Mouse (Mus musculus) stomach, postnatal 0 days (tissue): ENCODE results near the gene Fam193b. TPM values are rescaled to one million over a fixed set of nuclear protein-coding genes. Genes with fewer than 3 reads are reported as not detected.

Experiments used
- ATAC-seq: fragments of 200-750 bp; cut with Nextera tagmentation; 2 replicates; pipeline ENCODE4 v1.8.0; 2017; ENCODE audit not compliant: low FRiP score, low TSS enrichment
- DNase-seq: peaks from one replicate; pipeline ENCODE4 v3.0.0-alpha.2; 2016; ENCODE audit warnings: low spot score
- H3K27ac ChIP-seq: fragments of 300-500 bp; sonication (generic); replicated peaks from 2 replicates; pipeline ENCODE4 v1.5.1; 2014; ENCODE audit warnings: mild to moderate bottlenecking, control low read depth
- H3K27me3 ChIP-seq: fragments of 300-500 bp; sonication (generic); 2 replicates; pipeline ENCODE4 v1.6.1; 2014; ENCODE audit warnings: low read length; ENCODE audit not compliant: control insufficient read depth, insufficient read depth
- H3K36me3 ChIP-seq: fragments of 300-500 bp; sonication (generic); 2 replicates; pipeline ENCODE4 v1.6.1; 2014; ENCODE audit warnings: low read length, mixed read lengths; ENCODE audit not compliant: control insufficient read depth, insufficient read depth
- H3K4me1 ChIP-seq: fragments of 300-500 bp; sonication (generic); replicated peaks from 2 replicates; pipeline ENCODE4 v1.6.1; 2014; ENCODE audit warnings: antibody characterized with exemption; ENCODE audit not compliant: control insufficient read depth, insufficient read depth
- H3K4me2 ChIP-seq: fragments of 300-500 bp; sonication (generic); replicated peaks from 2 replicates; pipeline ENCODE4 v1.6.1; 2014; ENCODE audit warnings: low read depth, mild to moderate bottlenecking, control low read depth, moderate library complexity
- H3K4me3 ChIP-seq: fragments of 300-500 bp; sonication (generic); 2 replicates; pipeline ENCODE4 v1.5.1; 2014; ENCODE audit warnings: low read depth, low read length, control low read depth
- H3K9ac ChIP-seq: fragments of 300-500 bp; sonication (generic); 2 replicates; pipeline ENCODE4 v1.6.1; 2014; ENCODE audit warnings: mild to moderate bottlenecking, low read length, control low read depth, mixed read lengths
- H3K9me3 ChIP-seq: fragments of 300-500 bp; sonication (generic); 2 replicates; pipeline ENCODE4 v1.6.1; 2016; ENCODE audit warnings: low read length; ENCODE audit not compliant: control insufficient read depth
- CTCF ChIP-seq: IDR thresholded peaks from 2 replicates; pipeline ENCODE4 v1.5.1; 2016; ENCODE audit warnings: antibody characterized with exemption, low read depth, mild to moderate bottlenecking, moderate library complexity
- EP300 ChIP-seq: optimal IDR thresholded peaks from 2 replicates; pipeline ENCODE3; 2016; ENCODE audit warnings: antibody characterized with exemption
- WGBS: fragments of 180-500 bp; shearing (Covaris S2); extraction: QIAGEN DNeasy Blood & Tissue Kit; methylation state at CpG from one replicate; pipeline ENCODE4 v1.1.7; 2014; 5-methylcytosine and 5-hydroxymethylcytosine counted together
- polyA plus RNA-seq: library from polyadenylated mRNA; unstranded; fragments of >200 nt; fragmentation: Nextera tagmentation; extraction: Ambion mirVana; gene quantifications from 2 replicates; pipeline ENCODE4 v1.2.1, GENCODE M21; 2015

The Fam193b gene
- polyA plus RNA-seq, 1 experiment from 2014 or later: 10.2 TPM

DNA sequence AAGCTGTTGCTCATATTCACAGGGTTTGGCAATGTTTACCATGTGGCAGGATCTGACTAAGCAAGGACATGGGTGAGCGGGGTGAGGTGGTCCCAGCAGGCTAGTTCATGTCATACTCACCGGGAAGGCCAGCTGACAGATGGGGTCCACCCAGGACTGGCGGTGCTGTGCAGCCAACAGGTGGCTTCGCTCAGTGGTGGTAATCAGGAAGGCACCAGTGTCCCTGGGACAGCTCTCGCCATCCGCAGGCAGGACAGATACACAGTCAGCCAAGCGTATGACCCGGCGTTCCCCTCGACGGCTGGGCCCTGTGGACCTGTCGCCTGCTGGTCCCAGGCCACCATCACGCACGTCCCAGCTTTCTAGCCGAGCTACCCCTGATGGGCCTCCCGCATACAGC is 43.7 kb downstream of the Fam193b start:
- no peaks in the 10 kb centered on the region for H3K27me3 ChIP-seq
- DNase-seq: no peak
- no peak for ATAC-seq

DNA sequence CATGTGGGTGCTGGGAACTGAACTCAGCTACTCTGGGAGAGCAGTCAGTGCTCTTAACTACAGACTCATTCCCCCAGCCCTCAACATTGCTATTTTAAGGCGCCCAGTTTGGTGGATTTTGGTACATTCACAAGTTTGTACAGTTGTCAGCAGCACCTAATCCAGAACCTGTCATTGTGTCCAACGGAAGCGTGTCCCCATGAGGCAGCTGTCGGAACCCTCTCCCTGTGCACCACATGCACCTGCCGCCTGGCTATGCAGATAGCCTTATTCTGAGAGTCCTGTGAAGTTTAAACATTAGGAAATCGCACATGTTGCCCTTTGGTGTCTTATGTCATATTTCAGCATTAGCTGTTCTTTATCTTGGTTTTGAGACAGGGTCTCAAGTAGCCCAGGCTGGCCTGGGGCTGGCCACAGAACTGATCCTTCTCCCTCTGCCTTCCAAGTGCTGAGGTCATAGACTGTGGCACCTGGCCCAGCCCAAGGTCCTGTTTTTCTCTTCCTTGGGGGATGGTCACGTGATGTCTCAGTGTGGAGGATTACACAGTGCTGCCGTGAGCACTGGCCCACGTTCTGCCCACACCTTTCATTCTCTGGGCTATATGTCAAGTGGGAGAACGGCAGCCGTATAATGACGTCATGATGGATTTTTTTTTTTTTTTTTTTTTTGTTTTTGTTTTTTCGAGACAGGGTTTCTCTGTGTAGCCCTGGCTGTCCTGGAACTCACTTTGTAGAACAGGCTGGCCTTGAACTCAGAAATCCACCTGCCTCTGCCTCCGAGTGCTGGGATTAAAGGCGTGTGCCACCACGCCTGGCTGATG is 45.0 kb downstream of the Fam193b start:
- no peak overlapping the region for H3K4me3 ChIP-seq
- no peak for DNase-seq
- no peak overlapping the region for H3K4me2 ChIP-seq
- no peak overlapping the region for H3K27ac ChIP-seq
- no peaks in the 10 kb centered on the region for H3K4me1 ChIP-seq
- peaks cover 10% of the 10 kb centered on the region; the same call in 1 of the 2 replicates for H3K36me3 ChIP-seq
- H3K9me3 ChIP-seq: no peaks in the 10 kb centered on the region
- H3K9ac ChIP-seq: no peak overlapping the region
- 74% methylated on average over 16 of the region's 16 CpGs for WGBS
- no peaks in the 10 kb centered on the region for H3K27me3 ChIP-seq
- TF ChIP-seq EP300 (no peak), CTCF (no peak)
- no peak for ATAC-seq

More for the DNA sequence above, 43.7 kb downstream of the Fam193b start:
- Histone ChIP-seq H3K9me3 (no peaks in the 10 kb centered on the region), H3K4me3 (no peak overlapping the region), H3K36me3 (peaks cover 21% of the 10 kb centered on the region), H3K4me1 (no peaks in the 10 kb centered on the region), H3K9ac (no peak overlapping the region), H3K27ac (no peak overlapping the region), H3K4me2 (no peak overlapping the region)
- no peak for TF ChIP-seq CTCF
- no peak for TF ChIP-seq EP300
- 79% methylated on average over 16 of the region's 16 CpGs for WGBS

DNA sequence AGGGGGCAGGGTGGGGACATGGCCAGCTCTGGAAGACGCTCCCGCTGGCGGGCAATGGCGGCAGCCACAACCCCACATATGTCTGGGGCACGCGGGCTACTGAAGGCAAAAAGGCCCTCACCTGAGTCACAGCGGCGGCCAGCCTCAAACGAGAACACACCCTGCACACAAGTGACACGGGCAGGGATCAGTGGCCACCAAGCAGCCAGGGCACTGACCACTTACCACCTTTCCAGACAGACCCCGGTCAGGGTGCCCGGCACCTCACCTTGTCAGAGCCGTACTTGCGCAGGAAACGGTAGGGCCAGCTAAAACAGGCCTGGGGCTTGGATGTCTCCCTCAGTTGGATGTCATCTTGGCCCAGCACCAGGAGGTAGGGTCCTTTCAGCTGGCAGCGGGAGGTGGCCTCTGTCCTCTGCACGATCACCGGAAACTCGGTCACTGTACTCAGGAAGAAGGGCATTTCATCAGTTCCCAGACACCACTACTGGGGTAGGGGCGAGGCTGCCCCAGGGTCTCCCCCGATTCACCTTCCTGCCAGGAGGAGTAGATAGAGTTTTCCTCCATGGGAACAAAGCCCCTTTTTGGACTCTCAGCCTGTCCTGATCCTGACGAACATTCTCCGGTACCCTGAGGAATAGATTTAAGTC is 46.8 kb downstream of the Fam193b start:
- no peak overlapping the region for H3K9ac ChIP-seq
- no peak overlapping the region for H3K27ac ChIP-seq
- TF ChIP-seq EP300: no peak
- TF ChIP-seq CTCF: no peak
- no peaks in the 10 kb centered on the region for H3K9me3 ChIP-seq
- 0 out of 2 replicates have a peak, but pooled peaks have one; percentile 7 for ATAC-seq
- no peaks in the 10 kb centered on the region for H3K36me3 ChIP-seq
- DNase-seq: no peak
- 90% methylated on average over 23 of the region's 23 CpGs for WGBS
- H3K27me3 ChIP-seq: no peaks in the 10 kb centered on the region
- H3K4me2 ChIP-seq: no peak overlapping the region
- H3K4me1 ChIP-seq: no peaks in the 10 kb centered on the region
- no peak overlapping the region for H3K4me3 ChIP-seq

DNA sequence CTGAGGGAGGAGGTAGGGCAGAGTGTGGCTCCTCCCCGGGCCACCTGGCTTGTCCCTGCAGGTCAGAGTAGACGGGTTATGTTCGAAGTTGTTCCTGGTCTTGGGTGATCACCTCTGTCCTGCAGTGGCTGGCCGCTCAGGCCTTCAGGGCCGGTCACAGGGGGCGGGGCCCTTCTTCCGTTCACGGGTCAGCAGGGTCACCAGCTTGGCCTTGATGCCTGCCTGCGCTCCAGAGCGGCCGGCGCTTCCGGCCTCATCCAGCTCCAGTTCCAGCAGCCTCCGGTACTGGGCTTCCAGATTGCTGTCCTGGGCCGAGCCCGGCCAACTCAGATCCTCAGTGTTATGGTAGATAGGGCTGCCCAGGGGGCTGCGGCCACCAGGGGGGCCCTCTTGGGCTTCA is 47.6 kb downstream of the Fam193b start:
- no peaks in the 10 kb centered on the region for H3K4me1 ChIP-seq
- DNase-seq (no peak), ATAC-seq (peak; percentile 19; the same call in 1 of the 2 replicates)
- H3K9me3 ChIP-seq: no peaks in the 10 kb centered on the region
- no peaks in the 10 kb centered on the region for H3K27me3 ChIP-seq
- H3K36me3 ChIP-seq: no peaks in the 10 kb centered on the region
- no peak overlapping the region for H3K4me2 ChIP-seq
- H3K4me3 ChIP-seq: no peak overlapping the region
- no peak overlapping the region for H3K27ac ChIP-seq
- no peak for TF ChIP-seq EP300
- TF ChIP-seq CTCF: no peak
- WGBS: 72% methylated on average over 17 of the region's 17 CpGs
- H3K9ac ChIP-seq: no peak overlapping the region

DNA sequence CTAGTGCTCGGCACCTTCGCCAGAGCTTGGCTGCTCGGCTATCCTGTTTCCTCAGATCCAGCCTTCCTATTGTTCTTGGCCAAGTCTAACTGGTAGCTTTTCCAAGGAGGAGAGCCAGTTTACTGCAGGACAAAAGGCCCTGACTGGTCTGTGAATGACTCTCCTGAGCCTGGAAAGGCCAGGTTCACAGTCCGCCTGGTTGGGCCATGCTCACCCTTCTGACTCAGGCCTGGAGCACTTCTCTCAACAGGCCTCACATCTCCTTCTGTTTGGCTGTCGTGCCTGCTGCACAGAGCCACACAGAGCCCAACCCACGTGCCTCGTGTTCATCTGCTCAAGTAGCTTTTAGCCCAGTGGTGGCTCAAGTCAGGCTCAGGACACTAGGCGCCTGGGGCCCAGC is 48.2 kb downstream of the Fam193b start:
- Histone ChIP-seq H3K27ac (no peak overlapping the region), H3K4me3 (no peak overlapping the region), H3K4me1 (no peaks in the 10 kb centered on the region), H3K27me3 (no peaks in the 10 kb centered on the region), H3K9ac (no peak overlapping the region), H3K4me2 (no peak overlapping the region), H3K36me3 (no peaks in the 10 kb centered on the region), H3K9me3 (no peaks in the 10 kb centered on the region)
- TF ChIP-seq CTCF: no peak
- no peak for TF ChIP-seq EP300
- DNase-seq: no peak
- ATAC-seq: no peak
- 65% methylated on average over 8 of the region's 8 CpGs for WGBS

DNA sequence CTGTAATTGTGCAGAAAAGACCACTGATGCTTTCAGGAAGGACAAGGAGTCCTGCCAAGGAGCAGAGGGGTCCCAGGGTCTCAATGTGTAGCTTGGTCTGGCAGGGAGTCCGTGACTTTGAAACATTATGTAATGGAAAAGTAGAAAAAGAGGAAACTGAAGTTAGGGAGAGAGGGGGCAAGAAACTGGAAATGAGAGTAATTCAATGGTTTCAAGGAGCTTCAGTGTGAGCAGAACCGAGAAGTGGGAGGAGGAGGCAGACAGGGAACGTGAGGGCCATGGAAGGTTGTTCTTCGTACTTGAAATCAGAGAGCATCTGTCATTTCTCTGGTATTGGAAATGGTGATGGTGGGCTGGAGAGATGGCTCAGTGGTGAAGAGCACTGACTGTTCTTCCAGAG is 51.3 kb downstream of the Fam193b start:
- Histone ChIP-seq H3K4me3 (no peak overlapping the region), H3K27ac (no peak overlapping the region), H3K9me3 (no peaks in the 10 kb centered on the region), H3K4me2 (no peak overlapping the region), H3K36me3 (no peaks in the 10 kb centered on the region), H3K27me3 (no peaks in the 10 kb centered on the region), H3K4me1 (no peaks in the 10 kb centered on the region), H3K9ac (no peak overlapping the region)
- no peak for ATAC-seq
- no peak for DNase-seq
- WGBS: 74% methylated on average over 4 of the region's 4 CpGs
- no peak for TF ChIP-seq CTCF
- TF ChIP-seq EP300: no peak
